Mouse (Mus musculus): ENCODE data around the gene Large1.
A peak's percentile ranks its signal among the peaks of the same experiment; 100 is the strongest.
"Not testable (repeated sequence)": the region's sequence is repeated elsewhere in the genome, so short reads cannot be mapped to it uniquely, and the experiment has no call there.

Gene Large1

DNA sequence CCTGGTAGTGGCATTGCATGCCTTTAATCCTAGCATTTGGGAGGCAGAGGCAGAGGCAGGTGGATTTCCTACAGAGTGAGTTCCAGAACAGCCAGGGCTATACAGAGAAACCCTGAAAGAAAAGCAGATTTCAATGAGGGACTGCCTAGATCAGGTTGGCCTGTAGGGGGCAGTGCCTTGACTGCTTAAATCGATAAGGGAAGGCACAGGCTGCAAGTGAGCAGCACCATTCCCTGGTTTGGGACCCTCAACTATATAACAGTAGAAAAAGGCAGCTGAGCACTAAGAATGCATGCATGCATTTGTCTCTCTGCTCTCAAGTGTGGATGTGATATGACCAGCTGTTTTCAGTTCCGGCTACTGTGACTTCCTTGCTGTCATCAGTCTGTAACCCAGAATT lies 349.5 kb downstream of the Large1 start:
- DNase-seq, result peak; percentile 2 to 8

- DNase-seq, result no peak
Measured at GRCm38 (mm10) chr8:72993831-72994230, 359.5 kb downstream of the Large1 start.

DNA sequence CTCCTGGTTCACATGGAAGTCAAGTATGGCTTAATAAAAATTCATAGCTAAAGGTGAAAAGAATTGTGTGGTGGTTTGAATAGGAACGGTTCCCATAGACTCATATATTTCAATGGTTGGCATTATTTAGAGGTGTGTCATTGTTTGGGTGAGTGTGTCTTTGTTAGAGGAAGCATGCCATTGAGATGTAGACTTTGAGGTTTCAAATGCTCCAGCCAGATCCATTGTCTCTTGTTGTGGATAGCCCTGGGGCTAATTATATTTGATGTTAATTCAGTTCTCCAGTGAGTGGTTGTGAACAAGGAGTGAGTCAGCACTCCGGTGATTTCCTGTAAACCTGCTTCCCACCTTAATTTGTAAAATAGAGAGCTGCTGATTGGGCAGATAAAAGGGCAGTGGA lies 362.9 kb downstream of the Large1 start:
- DNase-seq, result no peak

DNA sequence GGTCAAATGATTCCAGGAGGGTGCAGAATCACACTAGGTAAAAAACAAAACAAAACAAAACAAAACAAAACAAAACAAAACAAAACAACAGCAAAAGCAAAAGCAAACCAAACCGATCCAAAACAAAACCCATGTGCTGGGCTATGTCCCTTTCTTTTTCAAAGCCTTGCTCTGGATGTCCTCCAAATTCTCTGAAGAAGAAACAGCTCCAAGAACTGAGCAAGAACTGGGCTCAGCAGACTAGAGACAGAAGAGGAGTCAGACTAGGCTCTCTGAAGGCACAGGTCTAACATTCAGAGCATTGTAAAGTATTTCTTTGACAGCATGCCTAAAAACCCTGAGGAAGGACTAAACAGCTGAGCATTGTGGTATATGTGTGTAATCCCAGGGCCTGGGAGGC lies 370.5 kb downstream of the Large1 start:
- DNase-seq, result no peak

DNA sequence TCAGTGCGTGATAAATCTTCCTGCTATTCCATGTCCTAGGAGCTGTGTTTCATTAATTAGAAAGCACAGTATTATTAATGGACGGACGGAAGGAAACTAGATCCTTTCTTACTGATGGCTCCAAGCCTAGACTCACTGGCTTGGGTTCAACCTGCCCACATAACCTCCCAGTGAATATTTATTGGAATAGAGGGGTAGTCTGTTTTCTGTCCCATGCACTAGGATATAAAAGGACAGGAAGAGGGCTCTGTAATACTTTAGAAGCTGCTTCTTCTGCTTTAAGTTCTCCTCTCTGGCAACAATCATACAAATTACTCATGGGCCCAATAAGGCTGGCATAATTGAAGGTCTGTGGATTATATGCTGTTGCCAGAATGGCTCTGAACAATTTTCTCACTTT lies 398.3 kb downstream of the Large1 start:
- no peak for DNase-seq

DNA sequence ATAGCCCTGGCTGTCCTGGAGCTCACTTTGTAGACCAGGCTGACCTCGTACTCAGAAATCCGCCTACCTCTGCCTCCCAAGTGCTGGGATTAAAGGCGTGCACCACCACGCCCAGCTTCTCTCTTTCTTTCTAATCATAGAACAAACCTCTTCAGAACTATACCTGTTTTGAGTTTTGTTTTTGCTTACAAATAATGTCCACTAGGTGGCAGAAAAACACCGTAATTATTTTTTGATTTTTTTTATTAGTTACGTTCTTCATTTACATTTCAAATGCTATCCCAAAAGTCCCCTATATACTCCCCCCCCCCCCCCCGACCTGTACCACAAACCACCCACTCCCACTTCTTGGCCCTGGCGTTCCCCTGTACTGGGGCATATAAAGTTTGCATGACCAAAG lies 411.9 kb downstream of the Large1 start:
- not testable (repeated sequence) for DNase-seq

DNA sequence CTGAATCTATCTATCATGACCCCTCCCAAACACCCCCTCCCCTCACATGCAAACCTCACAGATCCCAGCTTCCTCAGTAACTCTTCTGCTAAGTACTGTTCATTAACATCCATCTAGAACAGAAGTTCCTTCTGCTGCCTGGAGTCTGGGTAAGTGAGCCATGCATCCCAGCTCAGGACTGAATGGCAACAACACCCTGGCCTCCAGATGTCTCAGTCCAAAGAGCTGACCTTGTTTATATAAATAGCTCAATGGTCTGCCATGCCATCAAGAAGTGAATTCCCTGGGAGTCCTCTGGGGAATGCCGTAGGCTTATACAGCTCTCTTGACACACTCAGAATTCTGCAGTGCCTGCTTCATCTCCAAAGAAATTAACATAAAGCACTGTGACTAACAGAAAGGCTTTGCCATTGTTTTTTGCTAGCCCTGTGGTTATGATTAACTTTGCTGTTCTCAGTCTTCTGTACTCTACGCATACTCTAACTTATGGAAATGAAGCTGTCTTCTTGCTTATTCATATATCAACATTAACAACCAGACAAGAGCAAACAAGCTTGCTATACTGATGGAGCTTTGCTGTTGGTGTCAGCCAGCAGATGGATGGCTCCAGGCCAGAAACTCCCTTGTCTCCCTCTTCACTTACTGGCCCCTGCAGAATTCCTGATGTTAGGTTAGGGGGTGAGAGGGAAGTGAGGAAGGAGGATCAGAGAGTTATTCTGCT lies 434.0 kb downstream of the Large1 start:
- no peak for DNase-seq

GRCm38 (mm10) chr8:72905491-72905890 lies 447.8 kb downstream of the Large1 start:
- no peak for DNase-seq

DNA sequence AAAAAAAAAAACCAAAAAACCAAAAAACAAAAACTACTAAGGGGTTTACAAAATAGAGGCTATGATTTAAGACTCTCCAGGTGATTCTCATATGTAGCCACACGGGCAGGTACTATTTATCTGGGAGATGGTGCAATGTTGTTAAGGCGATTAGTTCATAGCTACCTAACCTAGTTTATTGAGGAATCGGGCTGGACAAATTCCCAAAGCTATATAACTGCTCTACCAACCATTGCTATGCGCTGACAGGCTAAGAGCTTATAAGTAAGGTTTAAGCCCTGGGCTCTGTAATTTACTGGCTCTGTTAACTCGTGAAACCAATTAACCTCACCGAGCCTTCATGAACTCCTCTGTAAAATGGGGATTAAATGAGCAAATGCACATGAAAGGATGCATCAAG lies 451.7 kb downstream of the Large1 start:
- no peak for DNase-seq

- DNase-seq, result no peak
Measured at GRCm38 (mm10) chr8:72899321-72899720, 454.0 kb downstream of the Large1 start.

DNA sequence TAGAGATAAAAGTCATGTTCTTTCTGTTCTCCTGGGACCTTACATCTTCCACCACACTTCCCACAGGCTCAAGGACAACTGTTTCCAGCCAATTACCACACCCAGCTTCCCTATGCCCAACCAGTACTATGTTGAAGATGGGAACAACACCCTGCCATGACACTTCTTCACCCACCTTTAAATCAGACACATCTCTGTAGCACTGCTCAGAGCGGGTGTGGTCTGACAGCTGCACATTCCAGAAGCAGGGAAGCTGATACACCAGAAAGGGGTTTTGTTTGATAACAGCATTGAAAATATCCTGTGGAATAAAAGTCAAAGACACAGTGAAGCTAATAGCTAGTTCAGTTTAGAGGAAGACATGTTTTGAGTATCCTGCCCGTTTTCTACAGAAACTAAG lies 470.3 kb downstream of the Large1 start:
- no peak for DNase-seq

DNA sequence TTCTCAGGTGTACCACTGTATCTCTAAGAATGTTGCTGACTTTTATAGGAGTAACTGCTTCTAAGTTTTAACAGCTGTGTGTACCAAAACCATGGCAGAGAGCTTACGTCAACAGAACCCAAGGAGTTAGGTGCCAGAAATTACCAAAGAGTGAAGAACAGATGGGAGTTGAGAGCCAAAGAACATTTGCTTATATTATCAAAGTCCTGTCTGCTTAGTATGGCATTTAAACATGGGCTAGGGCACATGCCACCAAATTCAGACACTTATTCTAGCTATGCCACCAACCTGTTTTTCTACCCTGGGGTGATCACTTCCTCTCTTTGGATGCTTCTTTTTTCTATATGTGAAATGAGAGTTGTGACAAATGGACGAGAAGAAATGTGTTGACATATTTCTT lies 479.9 kb downstream of the Large1 start:
- DNase-seq, result no peak

GRCm38 (mm10) chr8:72846881-72847280 lies 506.5 kb downstream of the Large1 start:
- DNase-seq, result no peak

GRCm38 (mm10) chr8:72835863-72836262 lies 517.5 kb downstream of the Large1 start:
- no peak for DNase-seq

- DNase-seq, result no peak
Measured at GRCm38 (mm10) chr8:72833112-72833511, 520.2 kb downstream of the Large1 start.

GRCm38 (mm10) chr8:72832371-72832770 lies 521.0 kb downstream of the Large1 start:
- no peak for DNase-seq

GRCm38 (mm10) chr8:72817655-72818349 lies 535.5 kb downstream of the Large1 start:
- no peak for DNase-seq

- DNase-seq, result no peak
Measured at GRCm38 (mm10) chr8:72816679-72817078, 536.7 kb downstream of the Large1 start.

DNA sequence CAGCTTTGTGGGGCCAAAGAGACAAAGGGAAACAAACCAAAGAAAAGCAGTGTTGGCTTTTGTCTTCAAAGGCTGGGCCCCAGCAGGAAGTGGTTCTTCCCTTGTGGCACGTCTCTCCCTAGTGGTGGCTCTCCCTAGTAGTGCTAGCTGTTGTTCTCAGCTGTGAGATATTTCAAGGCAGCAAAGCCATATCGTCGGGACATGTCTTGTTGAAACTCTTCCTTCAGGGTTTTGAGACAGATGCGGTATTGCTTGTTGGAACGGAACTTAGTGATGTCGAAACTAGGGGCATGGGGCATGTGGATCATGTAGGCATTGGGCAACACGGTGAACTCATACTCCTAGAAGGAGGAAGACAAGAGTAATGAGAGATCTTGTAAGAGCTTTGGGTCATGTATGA lies 537.7 kb downstream of the Large1 start:
- DNase-seq, result peak; percentile 7 to 13

GRCm38 (mm10) chr8:72812690-72813089 lies 540.6 kb downstream of the Large1 start:
- DNase-seq, result no peak

DNA sequence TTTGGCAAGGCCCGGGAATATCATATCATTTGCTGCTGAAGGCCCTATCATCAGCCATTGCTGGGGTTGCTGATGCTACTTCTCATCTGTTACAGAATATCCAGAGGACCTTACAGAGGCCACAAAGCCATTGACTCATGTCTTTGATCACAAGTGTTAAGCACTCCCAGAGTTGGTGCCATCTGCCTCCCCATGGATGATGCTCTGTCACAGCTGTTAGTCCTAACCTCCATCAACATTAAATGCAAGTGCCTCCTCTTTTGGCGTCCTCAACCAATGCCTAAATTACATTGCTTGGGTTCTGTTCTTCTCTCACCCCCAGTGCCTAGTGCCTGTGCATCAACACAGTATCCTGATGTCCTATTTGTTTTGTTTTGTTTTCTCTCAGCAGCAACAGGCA lies 551.8 kb downstream of the Large1 start:
- DNase-seq, result no peak

- no peak for DNase-seq
Measured at GRCm38 (mm10) chr8:72780644-72781043, 572.7 kb downstream of the Large1 start.

GRCm38 (mm10) chr8:72777797-72778196 lies 575.5 kb downstream of the Large1 start:
- no peak for DNase-seq

- DNase-seq, result no peak
Measured at GRCm38 (mm10) chr8:72766777-72767176, 586.6 kb downstream of the Large1 start.

GRCm38 (mm10) chr8:72765696-72766095 lies 587.6 kb downstream of the Large1 start:
- no peak for DNase-seq
